Mouse (Mus musculus) thymus, postnatal 14 days (tissue): ENCODE measurements around the gene Olfr308.
"Not testable (repeated sequence)": the region's sequence is repeated elsewhere in the genome, so short reads cannot be mapped to it uniquely, and the experiment has no call there.

ENCODE experiments used
- DNase-seq: peaks from one replicate; pipeline ENCODE4 v3.0.0; 2021

The Olfr308 gene

GRCm38 (mm10) chr7:86325530-86325929, at the start of gene Olfr308:
Gene Olfr308, minus strand, starts transcription at chr7:86325630.
- no peak for DNase-seq

GRCm38 (mm10) chr7:86366828-86367227, 41.4 kb upstream of the Olfr308 start, which contains the start of gene Olfr305:
Gene Olfr305, minus strand, starts transcription at chr7:86366928.
- no peak for DNase-seq

- DNase-seq: not testable (repeated sequence)
Observed at GRCm38 (mm10) chr7:86346296-86346695, 20.9 kb upstream of the Olfr308 start.

GRCm38 (mm10) chr7:86344253-86344652, 18.8 kb upstream of the Olfr308 start:
- no peak for DNase-seq

- no peak for DNase-seq
Observed at GRCm38 (mm10) chr7:86342881-86343565, 17.6 kb upstream of the Olfr308 start.

GRCm38 (mm10) chr7:86337486-86337885, 12.1 kb upstream of the Olfr308 start, which contains the start of gene Olfr307:
Gene Olfr307, minus strand, starts transcription at chr7:86337586.
- no peak for DNase-seq

- no peak for DNase-seq
Observed at GRCm38 (mm10) chr7:86321323-86321722, 4.1 kb downstream of the Olfr308 start.

GRCm38 (mm10) chr7:86313608-86314007, 11.8 kb downstream of the Olfr308 start, which contains the start of gene Olfr309:
Gene Olfr309, minus strand, starts transcription at chr7:86313708.
- DNase-seq: no peak

GRCm38 (mm10) chr7:86277072-86277471, 48.4 kb downstream of the Olfr308 start, which contains the start of gene Olfr310:
Gene Olfr310, minus strand, starts transcription at chr7:86277172.
- no peak for DNase-seq
